Mouse (Mus musculus): ENCODE measurements around the gene Acpp. TPM values are rescaled to one million over a fixed set of nuclear protein-coding genes. Genes with fewer than 3 reads are reported as not detected.
"Not testable (repeated sequence)": the region's sequence is repeated elsewhere in the genome, so short reads cannot be mapped to it uniquely, and the experiment has no call there.

Gene Acpp
- total RNA-seq (2014; rRNA removed) (0.65 and 3.1 TPM in 2 replicates), polyA plus RNA-seq (2015; fragmentation: Nextera tagmentation; extraction: Ambion mirVana) (0.25 and 0.37 TPM in 2 replicates)

GRCm38 (mm10) chr9:104337183-104337931 lies at the start of gene Acpp:
Acpp (minus strand) TSS chr9:104337748.
- H3K27me3 ChIP-seq (ENCODE audit: insufficient read depth, low read length): no peaks in the 10 kb centered on the region
- H3K27ac ChIP-seq: no peak within 1 kb of the TSS
- H3K9ac ChIP-seq (replicated peaks; ENCODE audit: low read length): no peak within 1 kb of the TSS
- TF ChIP-seq CTCF (IDR thresholded peaks at IDR 0.05; ENCODE audit: low read depth): no peak
- no peaks in the 10 kb centered on the region for H3K36me3 ChIP-seq (ENCODE audit: insufficient read depth, low read length)
- no peaks in the 10 kb centered on the region; the same call in 1 of the 2 replicates for H3K4me1 ChIP-seq (ENCODE audit: insufficient read depth, low read length)
- peak; percentile 15 for DNase-seq (ENCODE audit: low spot score)
- H3K4me2 ChIP-seq (ENCODE audit: low read depth, low read length): peak within 1 kb of the TSS; percentile 45
- WGBS: 25% methylated on average over 18 of the region's 18 CpGs
- no peaks in the 10 kb centered on the region for H3K9me3 ChIP-seq (ENCODE audit: low read length)
- H3K4me3 ChIP-seq (ENCODE audit: low read length): peak within 1 kb of the TSS; percentile 10; the same call in 1 of the 2 replicates
- no peak for ATAC-seq

DNA sequence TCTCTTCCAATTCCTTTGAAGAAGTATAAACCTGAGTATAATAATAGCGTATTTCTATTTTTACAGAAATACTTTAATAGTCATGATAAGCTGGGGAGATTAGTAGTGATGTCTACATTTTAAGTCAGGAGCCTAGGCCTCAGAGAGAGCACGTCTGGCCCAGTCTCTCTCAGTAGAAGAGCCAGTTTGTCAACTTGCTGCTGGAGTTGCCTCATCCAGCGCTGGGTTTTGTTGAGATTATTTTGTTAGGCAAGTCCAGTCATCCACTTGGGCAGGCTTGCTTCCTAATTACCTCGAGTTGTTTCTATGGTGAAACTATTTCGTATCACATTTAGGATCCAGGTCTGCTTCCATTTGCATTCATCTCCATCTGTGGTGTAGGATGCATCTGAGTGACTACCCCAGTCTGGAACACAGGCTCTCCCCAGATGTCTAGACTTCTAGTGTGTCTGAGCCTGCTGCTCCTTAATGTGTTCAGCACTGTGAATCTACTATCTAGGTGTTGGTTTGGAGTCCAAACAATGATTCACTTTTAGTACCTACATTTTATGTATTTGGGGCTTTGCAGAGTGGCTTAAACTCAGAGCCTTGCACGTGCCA lies 45.1 kb upstream of the Acpp start:
- no peak overlapping the region for H3K4me3 ChIP-seq (ENCODE audit: low read length)
- no peaks in the 10 kb centered on the region for H3K4me1 ChIP-seq (ENCODE audit: insufficient read depth, low read length)
- ATAC-seq (no peak), DNase-seq (ENCODE audit: low spot score) (no peak)
- 82% methylated on average over 6 of the region's 6 CpGs for WGBS
- no peak overlapping the region for H3K27ac ChIP-seq
- no peak for TF ChIP-seq CTCF (IDR thresholded peaks at IDR 0.05; ENCODE audit: low read depth)
- no peak overlapping the region for H3K4me2 ChIP-seq (ENCODE audit: low read depth, low read length)
- no peak overlapping the region for H3K9ac ChIP-seq (replicated peaks; ENCODE audit: low read length)
- no peaks in the 10 kb centered on the region for H3K27me3 ChIP-seq (ENCODE audit: insufficient read depth, low read length)
- no peaks in the 10 kb centered on the region for H3K36me3 ChIP-seq (ENCODE audit: insufficient read depth, low read length)
- H3K9me3 ChIP-seq (ENCODE audit: low read length): no peaks in the 10 kb centered on the region

DNA sequence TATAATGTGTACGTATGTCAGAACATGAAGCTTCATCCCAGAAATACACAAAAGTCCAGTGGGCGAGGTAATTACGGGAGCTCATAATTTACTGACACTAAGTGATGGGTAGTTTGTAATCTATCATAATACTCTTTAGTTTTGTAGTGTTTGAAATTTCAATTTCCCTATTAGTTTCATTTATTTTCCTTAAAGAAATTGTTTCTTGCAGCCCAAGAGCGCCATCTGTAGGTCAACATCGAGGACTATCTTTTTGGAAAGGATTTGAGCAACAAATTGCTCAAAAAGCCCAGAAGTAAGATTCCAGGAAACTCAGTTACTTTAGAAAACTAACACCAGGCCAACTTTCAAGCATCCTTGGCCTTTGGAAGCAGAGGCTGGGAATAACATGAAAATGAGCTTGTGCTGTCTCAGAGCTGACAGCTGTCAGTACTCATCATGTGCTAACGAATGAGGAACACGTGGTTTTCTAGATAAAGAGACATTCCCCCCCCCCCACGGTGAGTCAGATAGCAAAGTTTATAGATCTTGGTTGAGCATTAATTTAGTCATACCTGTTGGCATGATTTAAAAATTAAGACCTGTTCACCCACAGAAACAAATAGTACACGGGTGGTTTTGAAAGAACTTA lies 42.1 kb upstream of the Acpp start:
- DNase-seq (ENCODE audit: low spot score) (peak; percentile 78), ATAC-seq (no peak)
- peak; percentile 65 for TF ChIP-seq CTCF (IDR thresholded peaks at IDR 0.05; ENCODE audit: low read depth)
- Histone ChIP-seq H3K4me1 (ENCODE audit: insufficient read depth, low read length) (no peaks in the 10 kb centered on the region), H3K9me3 (ENCODE audit: low read length) (no peaks in the 10 kb centered on the region), H3K27ac (no peak overlapping the region), H3K9ac (replicated peaks; ENCODE audit: low read length) (no peak overlapping the region), H3K4me2 (ENCODE audit: low read depth, low read length) (no peak overlapping the region), H3K36me3 (ENCODE audit: insufficient read depth, low read length) (no peaks in the 10 kb centered on the region), H3K27me3 (ENCODE audit: insufficient read depth, low read length) (no peaks in the 10 kb centered on the region), H3K4me3 (ENCODE audit: low read length) (no peak overlapping the region)
- WGBS: 66% methylated on average over 9 of the region's 9 CpGs

GRCm38 (mm10) chr9:104375573-104375972 lies 38.0 kb upstream of the Acpp start:
- Histone ChIP-seq H3K27ac (no peak overlapping the region), H3K4me2 (ENCODE audit: low read depth, low read length) (no peak overlapping the region), H3K9ac (replicated peaks; ENCODE audit: low read length) (no peak overlapping the region), H3K4me3 (ENCODE audit: low read length) (no peak overlapping the region), H3K36me3 (ENCODE audit: insufficient read depth, low read length) (no peaks in the 10 kb centered on the region), H3K27me3 (ENCODE audit: insufficient read depth, low read length) (no peaks in the 10 kb centered on the region), H3K4me1 (ENCODE audit: insufficient read depth, low read length) (no peaks in the 10 kb centered on the region), H3K9me3 (ENCODE audit: low read length) (no peaks in the 10 kb centered on the region)
- no peak for TF ChIP-seq CTCF (IDR thresholded peaks at IDR 0.05; ENCODE audit: low read depth)
- DNase-seq (ENCODE audit: low spot score) (no peak), ATAC-seq (no peak)
- WGBS: 37% methylated on average over 3 of the region's 3 CpGs

- Histone ChIP-seq H3K4me1 (ENCODE audit: insufficient read depth, low read length) (no peaks in the 10 kb centered on the region), H3K9ac (replicated peaks; ENCODE audit: low read length) (no peak overlapping the region), H3K27ac (no peak overlapping the region), H3K36me3 (ENCODE audit: insufficient read depth, low read length) (no peaks in the 10 kb centered on the region), H3K4me3 (ENCODE audit: low read length) (no peak overlapping the region), H3K9me3 (ENCODE audit: low read length) (no peaks in the 10 kb centered on the region), H3K4me2 (ENCODE audit: low read depth, low read length) (no peak overlapping the region), H3K27me3 (ENCODE audit: insufficient read depth, low read length) (no peaks in the 10 kb centered on the region)
- TF ChIP-seq CTCF (IDR thresholded peaks at IDR 0.05; ENCODE audit: low read depth): peak; percentile 77
- ATAC-seq: no peak
- DNase-seq (ENCODE audit: low spot score): peak; percentile 51
- 27% methylated on average over 6 of the region's 6 CpGs for WGBS
Measured at GRCm38 (mm10) chr9:104373253-104373652, 35.7 kb upstream of the Acpp start.

DNA sequence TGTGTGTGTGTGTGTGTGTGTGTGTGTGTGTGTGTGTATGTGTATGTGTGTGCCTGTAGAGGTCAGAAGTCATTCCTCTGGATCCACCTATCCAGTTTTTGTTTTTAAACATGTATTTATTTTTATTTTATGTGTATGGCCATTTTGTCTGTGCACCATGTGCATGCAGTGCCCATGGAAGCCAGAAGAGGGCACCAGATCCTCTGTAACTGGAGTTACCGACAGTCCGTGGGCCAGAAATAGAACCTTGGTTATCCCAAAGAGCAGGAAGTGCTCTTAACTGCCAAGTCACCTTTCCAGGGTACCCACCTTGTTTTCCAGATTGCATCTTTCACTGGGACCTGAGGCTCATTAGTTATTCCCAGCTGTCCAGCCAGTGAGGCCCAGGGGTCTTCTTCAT lies 29.4 kb upstream of the Acpp start:
- H3K4me2 ChIP-seq (ENCODE audit: low read depth, low read length): no peak overlapping the region
- H3K36me3 ChIP-seq (ENCODE audit: insufficient read depth, low read length): no peaks in the 10 kb centered on the region
- ATAC-seq (no peak), DNase-seq (ENCODE audit: low spot score) (no peak)
- WGBS: 83% methylated on average over 2 of the region's 2 CpGs
- no peak overlapping the region for H3K4me3 ChIP-seq (ENCODE audit: low read length)
- TF ChIP-seq CTCF (IDR thresholded peaks at IDR 0.05; ENCODE audit: low read depth): no peak
- H3K9ac ChIP-seq (replicated peaks; ENCODE audit: low read length): no peak overlapping the region
- no peaks in the 10 kb centered on the region for H3K4me1 ChIP-seq (ENCODE audit: insufficient read depth, low read length)
- no peaks in the 10 kb centered on the region for H3K9me3 ChIP-seq (ENCODE audit: low read length)
- H3K27ac ChIP-seq: no peak overlapping the region
- H3K27me3 ChIP-seq (ENCODE audit: insufficient read depth, low read length): no peaks in the 10 kb centered on the region

DNA sequence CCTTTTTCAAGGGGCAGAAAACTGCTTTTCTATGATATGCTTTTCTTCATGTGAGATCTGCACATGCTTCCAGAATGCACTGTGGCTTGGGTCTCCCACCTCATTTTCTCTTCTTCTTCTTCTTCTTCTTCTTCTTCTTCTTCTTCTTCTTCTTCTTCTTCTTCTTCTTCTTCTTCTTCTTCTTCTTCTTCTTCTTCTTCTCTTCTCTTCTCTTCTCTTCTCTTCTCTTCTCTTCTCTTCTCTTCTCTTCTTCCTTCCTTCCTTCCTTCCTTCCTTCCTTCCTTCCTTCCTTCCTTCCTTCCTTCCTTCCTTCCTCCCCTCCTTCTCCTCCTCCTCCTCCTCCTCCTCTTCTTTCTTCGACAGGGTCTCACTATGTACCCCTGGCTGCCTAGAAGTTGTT lies 24.4 kb upstream of the Acpp start:
- H3K36me3 ChIP-seq (ENCODE audit: insufficient read depth, low read length); H3K9ac ChIP-seq (replicated peaks; ENCODE audit: low read length); H3K4me3 ChIP-seq (ENCODE audit: low read length); H3K27ac ChIP-seq; ATAC-seq; H3K4me2 ChIP-seq (ENCODE audit: low read depth, low read length); H3K4me1 ChIP-seq (ENCODE audit: insufficient read depth, low read length); DNase-seq (ENCODE audit: low spot score); H3K27me3 ChIP-seq (ENCODE audit: insufficient read depth, low read length); H3K9me3 ChIP-seq (ENCODE audit: low read length): not testable (repeated sequence)
- 87% methylated on average over 1 of the region's 1 CpGs for WGBS
